Mouse (Mus musculus): ENCODE measurements around the gene Tex14. TPM values are rescaled to one million over a fixed set of nuclear protein-coding genes. Genes with fewer than 3 reads are reported as not detected.

The Tex14 gene
- total and polyA plus RNA-seq, 3 experiments = 0.42 TPM; not detected in 1

GRCm38 (mm10) chr11:87454035-87454690 lies 49.3 kb downstream of the Tex14 start:
- Histone ChIP-seq H3K79me2 (ENCODE audit: control insufficient read depth, insufficient read depth, low read length, poor library complexity) (no peaks in the 10 kb centered on the region), H3K36me3 (ENCODE audit: control insufficient read depth in 1 of 2, insufficient read depth in 2 of 2, low read length in 2 of 2) (peaks cover 0 to 13% of the 10 kb centered on the region in 2 experiments; a peak in 2 of 4 replicates), H3K9me3 (replicated peaks; ENCODE audit: insufficient read depth, low read length) (no peaks in the 10 kb centered on the region), H3K27me3 (ENCODE audit: control insufficient read depth in 1 of 2, insufficient read depth in 2 of 2, low read length in 2 of 2) (no peaks in the 10 kb centered on the region), H3K9ac (ENCODE audit: control insufficient read depth, low read depth, low read length, poor library complexity, severe bottlenecking) (peak overlapping the region; percentile 64), H3K4me1 (ENCODE audit: control insufficient read depth in 1 of 2, insufficient read depth in 2 of 2, low read length in 2 of 2) (peaks cover 6 to 13% of the 10 kb centered on the region in 2 experiments), H3K27ac (ENCODE audit: control insufficient read depth, low read depth, low read length) (peak overlapping the region; percentile 72), H3K4me3 (ENCODE audit: control insufficient read depth in 1 of 2, insufficient read depth in 1 of 2, low read depth in 2 of 2, low read length in 2 of 2) (no peak overlapping the region)
- DNase-seq (ENCODE audit: low read depth, low spot score) = peak; percentile 49
- no peak for TF ChIP-seq MAFK (IDR thresholded peaks at IDR 0.05; ENCODE audit: borderline replicate concordance, low read depth, low read length)
- TF ChIP-seq HCFC1 (IDR thresholded peaks at IDR 0.05; ENCODE audit: low read depth, low read length) = no peak
- no peak for TF ChIP-seq ELF1 (IDR thresholded peaks at IDR 0.05; ENCODE audit: low read depth, low read length)
- TF ChIP-seq ETS1 (IDR thresholded peaks at IDR 0.05; ENCODE audit: low read depth, low read length) = no peak
- no peak for TF ChIP-seq ZC3H11A (IDR thresholded peaks at IDR 0.05; ENCODE audit: low read depth, low read length)
- no peak for TF ChIP-seq UBTF (IDR thresholded peaks at IDR 0.05; ENCODE audit: borderline replicate concordance, insufficient read depth, low read depth, low read length)
- no peak for TF ChIP-seq POLR2A (IDR thresholded peaks at IDR 0.05; ENCODE audit: control insufficient read depth in 1 of 2, insufficient read depth in 1 of 2, low read depth in 1 of 2, low read length in 2 of 2, poor library complexity in 1 of 2)
- peak; percentile 17 for TF ChIP-seq SIN3A (IDR thresholded peaks at IDR 0.05; ENCODE audit: low read length)
- TF ChIP-seq EP300 (IDR thresholded peaks at IDR 0.05; ENCODE audit: low read depth in 1 of 2, low read length in 2 of 2) = peak in 1 of 2 experiments; percentile 45; a peak in 1 of 4 replicates
- TF ChIP-seq RAD21 (IDR thresholded peaks at IDR 0.05; ENCODE audit: low read depth, low read length) = no peak
- TF ChIP-seq TBP (IDR thresholded peaks at IDR 0.05; ENCODE audit: low read depth, low read length) = peak; percentile 92
- 0 out of 2 replicates have a peak, but pooled peaks have one; percentile 3 for TF ChIP-seq RCOR1 (IDR thresholded peaks at IDR 0.05; ENCODE audit: low read depth, low read length)
- no peak for TF ChIP-seq MYB (IDR thresholded peaks at IDR 0.05; ENCODE audit: low read depth, low read length)
- TF ChIP-seq MYC (IDR thresholded peaks at IDR 0.05; ENCODE audit: low read depth, low read length) = no peak
- TF ChIP-seq MXI1 (IDR thresholded peaks at IDR 0.05; ENCODE audit: low read depth, low read length) = no peak

- Histone ChIP-seq H3K79me2 (ENCODE audit: control insufficient read depth, insufficient read depth, low read length, poor library complexity) (no peaks in the 10 kb centered on the region), H3K27me3 (ENCODE audit: control insufficient read depth in 1 of 2, insufficient read depth in 2 of 2, low read length in 2 of 2) (no peaks in the 10 kb centered on the region), H3K4me1 (ENCODE audit: control insufficient read depth in 1 of 2, insufficient read depth in 2 of 2, low read length in 2 of 2) (peaks cover 6 to 13% of the 10 kb centered on the region in 2 experiments), H3K4me3 (ENCODE audit: control insufficient read depth in 1 of 2, insufficient read depth in 1 of 2, low read depth in 2 of 2, low read length in 2 of 2) (no peak overlapping the region), H3K27ac (ENCODE audit: control insufficient read depth, low read depth, low read length) (no peak overlapping the region), H3K36me3 (ENCODE audit: control insufficient read depth in 1 of 2, insufficient read depth in 2 of 2, low read length in 2 of 2) (peaks cover 0 to 13% of the 10 kb centered on the region in 2 experiments; a peak in 2 of 4 replicates), H3K9ac (ENCODE audit: control insufficient read depth, low read depth, low read length, poor library complexity, severe bottlenecking) (no peak overlapping the region), H3K9me3 (replicated peaks; ENCODE audit: insufficient read depth, low read length) (no peaks in the 10 kb centered on the region)
- TF ChIP-seq MAZ (IDR thresholded peaks at IDR 0.05; ENCODE audit: low read depth, low read length) (no peak), USF2 (IDR thresholded peaks at IDR 0.05; ENCODE audit: borderline replicate concordance in 1 of 2, insufficient read depth in 1 of 2, low read depth in 1 of 2, low read length in 2 of 2) (no peak), RAD21 (IDR thresholded peaks at IDR 0.05; ENCODE audit: low read depth, low read length) (no peak), NRF1 (IDR thresholded peaks at IDR 0.05; ENCODE audit: insufficient read depth, low read depth, low read length, poor library complexity, severe bottlenecking) (no peak), MAX (IDR thresholded peaks at IDR 0.05; ENCODE audit: low read length) (no peak)
- no peak for DNase-seq (ENCODE audit: low read depth, low spot score)
Observed at GRCm38 (mm10) chr11:87455573-87455972, 50.7 kb downstream of the Tex14 start.
